Mouse (Mus musculus): ENCODE measurements at regions not wholly inside any gene's neighbourhood (a gene's known extent, or its start where the extent isn't known, plus 50 kb on each side); places are given as distances from the start of the nearest gene placed in this dataset.

DNA sequence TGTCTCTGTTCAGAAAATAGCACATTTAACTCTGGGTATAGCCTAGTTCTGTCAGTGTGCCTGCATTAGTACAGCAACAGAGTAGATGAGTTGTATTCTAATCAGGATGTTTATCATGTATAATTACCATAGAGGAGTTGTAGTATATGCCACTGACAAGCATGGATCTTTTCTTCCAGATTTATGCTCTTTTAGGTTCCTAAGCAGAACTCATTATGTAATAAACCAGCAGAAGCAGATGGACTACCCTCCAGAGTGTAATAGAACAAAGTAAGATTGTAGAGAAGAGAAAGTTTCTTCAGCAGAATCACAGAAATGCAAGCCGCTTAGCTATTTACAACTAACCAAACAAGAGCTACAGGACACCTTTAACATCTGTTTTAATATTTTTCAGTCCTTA, 517.2 kb upstream of the Epha5 start:
- TF ChIP-seq MAFK (IDR thresholded peaks at IDR 0.05; ENCODE audit: insufficient read depth, low read depth, low read length) = no peak
- no peak for TF ChIP-seq HCFC1 (IDR thresholded peaks at IDR 0.05; ENCODE audit: borderline replicate concordance, insufficient read depth, low read length)
- no peak for TF ChIP-seq ZNF384 (IDR thresholded peaks at IDR 0.05; ENCODE audit: low read depth, low read length)
- no peak for TF ChIP-seq ZC3H11A (IDR thresholded peaks at IDR 0.05; ENCODE audit: borderline replicate concordance, low read depth, low read length)
- TF ChIP-seq CHD2 (IDR thresholded peaks at IDR 0.05; ENCODE audit: low read depth, low read length) = no peak
- Histone ChIP-seq H3K9ac (ENCODE audit: insufficient read depth, low read depth, low read length, poor library complexity, severe bottlenecking) (no peak overlapping the region), H3K27ac (ENCODE audit: insufficient read depth, low read depth, low read length, poor library complexity, severe bottlenecking) (no peak overlapping the region), H3K4me3 (ENCODE audit: insufficient read depth in 1 of 2, low read depth in 1 of 2, low read length in 2 of 2, poor library complexity in 1 of 2, severe bottlenecking in 1 of 2) (no peak overlapping the region), H3K36me3 (ENCODE audit: control insufficient read depth, insufficient read depth, low read length, poor library complexity, severe bottlenecking) (no peaks in the 10 kb centered on the region), H3K9me3 (ENCODE audit: control insufficient read depth, insufficient read depth, low read depth, low read length) (no peaks in the 10 kb centered on the region), H3K4me1 (ENCODE audit: control insufficient read depth in 2 of 2, insufficient read depth in 2 of 2, low read length in 2 of 2, poor library complexity in 1 of 2) (no peaks in the 10 kb centered on the region)
- in situ Hi-C loops (cut with MboI; ENCODE audit: low sequenced_read_pairs in 2 of 2, unreplicated experiment in 2 of 2) = no loop called here
- no peak for DNase-seq (ENCODE audit: low read depth, low spot score)

DNA sequence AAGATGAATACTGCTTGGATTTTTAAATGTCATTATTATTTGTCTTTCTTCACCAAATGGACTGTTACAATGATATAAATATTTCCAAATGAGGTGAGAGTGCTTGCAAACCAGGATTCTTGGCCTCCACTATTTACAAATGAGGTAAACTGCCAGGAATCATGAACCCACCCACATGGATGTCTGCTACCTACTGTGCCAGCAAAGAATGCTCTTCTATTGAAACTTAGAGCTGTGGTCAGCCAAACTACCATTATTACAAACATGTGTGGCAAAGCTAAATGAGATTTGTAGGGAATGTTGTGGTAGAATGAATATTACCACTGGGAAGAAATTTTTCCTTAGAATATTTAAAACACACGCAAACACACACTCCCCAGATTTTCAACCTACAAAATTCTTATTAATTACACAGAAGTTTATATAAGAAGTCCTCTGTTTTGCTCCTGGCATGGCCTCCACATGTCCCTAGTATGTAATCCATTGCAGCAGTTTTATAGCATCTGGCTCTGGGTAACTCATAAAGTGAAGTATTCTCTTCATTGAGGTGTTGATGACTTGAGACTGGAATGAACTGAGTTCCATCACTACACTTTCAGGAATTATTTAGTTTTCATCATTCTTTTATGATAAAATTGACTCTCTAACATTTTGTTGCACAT, 500.6 kb upstream of the Epha5 start:
- H3K4me3 ChIP-seq (ENCODE audit: insufficient read depth in 1 of 2, low read depth in 1 of 2, low read length in 2 of 2, poor library complexity in 1 of 2, severe bottlenecking in 1 of 2) = no peak overlapping the region
- H3K36me3 ChIP-seq (ENCODE audit: control insufficient read depth, insufficient read depth, low read length, poor library complexity, severe bottlenecking) = no peaks in the 10 kb centered on the region
- no peak overlapping the region for H3K27ac ChIP-seq (ENCODE audit: insufficient read depth, low read depth, low read length, poor library complexity, severe bottlenecking)
- TF ChIP-seq ZNF384 (IDR thresholded peaks at IDR 0.05; ENCODE audit: low read depth, low read length) = no peak
- H3K9me3 ChIP-seq (ENCODE audit: control insufficient read depth, insufficient read depth, low read depth, low read length) = no peaks in the 10 kb centered on the region
- in situ Hi-C loops (cut with MboI; ENCODE audit: low sequenced_read_pairs in 2 of 2, unreplicated experiment in 2 of 2) = no loop called here
- no peaks in the 10 kb centered on the region for H3K4me1 ChIP-seq (ENCODE audit: control insufficient read depth in 2 of 2, insufficient read depth in 2 of 2, low read length in 2 of 2, poor library complexity in 1 of 2)
- H3K9ac ChIP-seq (ENCODE audit: insufficient read depth, low read depth, low read length, poor library complexity, severe bottlenecking) = no peak overlapping the region
- no peak for DNase-seq (ENCODE audit: low read depth, low spot score)

DNA sequence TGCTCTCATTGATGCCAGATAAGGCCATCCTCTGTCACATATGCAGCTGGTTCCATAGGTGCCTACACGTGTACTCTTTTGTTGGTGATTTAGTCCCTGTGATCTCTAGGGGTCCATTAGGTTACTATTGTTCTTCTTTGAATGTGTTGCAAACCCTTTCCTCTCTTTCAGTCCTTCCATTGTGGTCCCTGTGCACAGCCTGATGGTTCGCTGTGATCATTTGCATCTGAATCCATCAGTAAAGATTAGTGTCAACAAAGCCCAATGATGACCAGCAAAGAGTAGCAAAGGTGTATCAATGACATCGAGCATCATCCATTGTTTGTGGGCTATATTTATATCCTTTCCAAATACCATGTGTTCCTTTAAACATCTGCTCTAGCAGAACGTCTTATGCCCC, 484.5 kb upstream of the Epha5 start:
- no peak for TF ChIP-seq HCFC1 (IDR thresholded peaks at IDR 0.05; ENCODE audit: borderline replicate concordance, insufficient read depth, low read length)
- no peak for TF ChIP-seq MAFK (IDR thresholded peaks at IDR 0.05; ENCODE audit: insufficient read depth, low read depth, low read length)
- TF ChIP-seq CHD2 (IDR thresholded peaks at IDR 0.05; ENCODE audit: low read depth, low read length) = no peak
- no peak for TF ChIP-seq ZNF384 (IDR thresholded peaks at IDR 0.05; ENCODE audit: low read depth, low read length)
- no peak for TF ChIP-seq ZC3H11A (IDR thresholded peaks at IDR 0.05; ENCODE audit: borderline replicate concordance, low read depth, low read length)
- peaks cover 0 to 2% of the 10 kb centered on the region in 2 experiments; a peak in 1 of 4 replicates for H3K4me1 ChIP-seq (ENCODE audit: control insufficient read depth in 2 of 2, insufficient read depth in 2 of 2, low read length in 2 of 2, poor library complexity in 1 of 2)
- in situ Hi-C loops (cut with MboI; ENCODE audit: low sequenced_read_pairs in 2 of 2, unreplicated experiment in 2 of 2) = no loop called here
- H3K4me3 ChIP-seq (ENCODE audit: insufficient read depth in 1 of 2, low read depth in 1 of 2, low read length in 2 of 2, poor library complexity in 1 of 2, severe bottlenecking in 1 of 2) = no peak overlapping the region
- no peaks in the 10 kb centered on the region for H3K9me3 ChIP-seq (ENCODE audit: control insufficient read depth, insufficient read depth, low read depth, low read length)
- H3K27ac ChIP-seq (ENCODE audit: insufficient read depth, low read depth, low read length, poor library complexity, severe bottlenecking) = no peak overlapping the region
- peak; percentile 27 for DNase-seq (ENCODE audit: low read depth, low spot score)
- no peak overlapping the region for H3K9ac ChIP-seq (ENCODE audit: insufficient read depth, low read depth, low read length, poor library complexity, severe bottlenecking)
- no peaks in the 10 kb centered on the region for H3K36me3 ChIP-seq (ENCODE audit: control insufficient read depth, insufficient read depth, low read length, poor library complexity, severe bottlenecking)

DNA sequence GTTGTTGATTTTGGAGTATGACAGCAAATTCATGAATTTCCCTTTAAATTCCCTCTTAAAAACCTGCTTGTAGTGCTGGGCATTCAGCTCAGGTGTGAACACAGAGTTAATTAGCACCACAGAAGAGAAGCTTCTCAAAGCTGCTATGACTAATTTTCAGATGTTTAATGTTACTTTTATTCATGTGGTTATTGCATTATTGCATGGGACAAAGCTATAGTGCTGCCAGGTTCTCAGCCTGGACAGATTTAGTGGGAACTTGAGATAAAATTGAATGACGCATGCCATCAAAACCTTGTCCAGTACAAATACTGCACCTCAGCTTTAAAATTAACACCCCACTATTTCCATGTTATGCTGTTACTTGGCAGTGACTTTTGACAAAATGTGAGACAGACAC, 480.4 kb upstream of the Epha5 start:
- no peak for DNase-seq (ENCODE audit: low read depth, low spot score)
- Histone ChIP-seq H3K9ac (ENCODE audit: insufficient read depth, low read depth, low read length, poor library complexity, severe bottlenecking) (no peak overlapping the region), H3K27ac (ENCODE audit: insufficient read depth, low read depth, low read length, poor library complexity, severe bottlenecking) (no peak overlapping the region), H3K4me3 (ENCODE audit: insufficient read depth in 1 of 2, low read depth in 1 of 2, low read length in 2 of 2, poor library complexity in 1 of 2, severe bottlenecking in 1 of 2) (no peak overlapping the region), H3K9me3 (ENCODE audit: control insufficient read depth, insufficient read depth, low read depth, low read length) (no peaks in the 10 kb centered on the region), H3K36me3 (ENCODE audit: control insufficient read depth, insufficient read depth, low read length, poor library complexity, severe bottlenecking) (no peaks in the 10 kb centered on the region), H3K4me1 (ENCODE audit: control insufficient read depth in 2 of 2, insufficient read depth in 2 of 2, low read length in 2 of 2, poor library complexity in 1 of 2) (peaks cover 0 to 2% of the 10 kb centered on the region in 2 experiments; a peak in 1 of 4 replicates)
- TF ChIP-seq ZNF384 (IDR thresholded peaks at IDR 0.05; ENCODE audit: low read depth, low read length) = no peak
- in situ Hi-C loops (cut with MboI; ENCODE audit: low sequenced_read_pairs in 2 of 2, unreplicated experiment in 2 of 2) = no loop called here

DNA sequence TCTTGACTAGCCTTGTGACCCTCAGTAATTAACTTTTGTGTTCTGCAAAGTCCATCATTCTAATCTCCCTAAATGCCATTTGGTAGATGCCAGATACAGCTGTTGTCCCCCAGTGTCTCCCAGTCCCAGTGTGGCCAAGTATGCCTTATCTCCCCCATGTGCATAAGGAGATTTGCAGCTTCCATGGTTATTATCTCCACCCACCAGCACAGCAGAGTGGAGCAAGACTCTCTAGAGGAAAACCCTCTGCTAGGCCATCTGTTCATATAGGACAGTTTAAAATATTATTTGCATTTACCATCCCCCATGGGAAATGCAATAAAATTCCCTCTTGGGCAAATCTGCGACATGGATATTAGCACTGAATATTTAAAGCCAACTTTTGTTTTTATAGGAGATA, 436.4 kb upstream of the Epha5 start:
- TF ChIP-seq ZNF384 (IDR thresholded peaks at IDR 0.05; ENCODE audit: low read depth, low read length) (no peak), CHD2 (IDR thresholded peaks at IDR 0.05; ENCODE audit: low read depth, low read length) (no peak), MAFK (IDR thresholded peaks at IDR 0.05; ENCODE audit: insufficient read depth, low read depth, low read length) (no peak), ZC3H11A (IDR thresholded peaks at IDR 0.05; ENCODE audit: borderline replicate concordance, low read depth, low read length) (no peak), HCFC1 (IDR thresholded peaks at IDR 0.05; ENCODE audit: borderline replicate concordance, insufficient read depth, low read length) (no peak)
- Histone ChIP-seq H3K9me3 (ENCODE audit: control insufficient read depth, insufficient read depth, low read depth, low read length) (no peaks in the 10 kb centered on the region), H3K27ac (ENCODE audit: insufficient read depth, low read depth, low read length, poor library complexity, severe bottlenecking) (no peak overlapping the region), H3K4me1 (ENCODE audit: control insufficient read depth in 2 of 2, insufficient read depth in 2 of 2, low read length in 2 of 2, poor library complexity in 1 of 2) (no peaks in the 10 kb centered on the region), H3K36me3 (ENCODE audit: control insufficient read depth, insufficient read depth, low read length, poor library complexity, severe bottlenecking) (no peaks in the 10 kb centered on the region), H3K9ac (ENCODE audit: insufficient read depth, low read depth, low read length, poor library complexity, severe bottlenecking) (no peak overlapping the region), H3K4me3 (ENCODE audit: insufficient read depth in 1 of 2, low read depth in 1 of 2, low read length in 2 of 2, poor library complexity in 1 of 2, severe bottlenecking in 1 of 2) (no peak overlapping the region)
- no peak for DNase-seq (ENCODE audit: low read depth, low spot score)
- in situ Hi-C loops (cut with MboI; ENCODE audit: low sequenced_read_pairs in 2 of 2, unreplicated experiment in 2 of 2) = no loop called here

Data from ES-E14 (cell line).